Mouse (Mus musculus) intestine, embryonic 15.5 days (tissue): ENCODE data around the gene Hspa4. TPM values are rescaled to one million over a fixed set of nuclear protein-coding genes. Genes with fewer than 3 reads are reported as not detected.
"Not testable (repeated sequence)": the region's sequence is repeated elsewhere in the genome, so short reads cannot be mapped to it uniquely, and the experiment has no call there.

Source experiments
- ATAC-seq: fragments of 200-750 bp; cut with Nextera tagmentation; 2 replicates; pipeline ENCODE4 v1.8.0; 2017; ENCODE audit warnings: moderate TSS enrichment, moderate library complexity
- H3K27ac ChIP-seq: fragments of 300-500 bp; sonication (generic); 2 replicates; pipeline ENCODE4 v1.5.1; 2015; ENCODE audit warnings: mild to moderate bottlenecking, inconsistent platforms
- H3K27me3 ChIP-seq: fragments of 300-500 bp; sonication (generic); replicated peaks from 2 replicates; pipeline ENCODE4 v1.6.1; 2015; ENCODE audit warnings: inconsistent platforms
- H3K36me3 ChIP-seq: fragments of 300-500 bp; sonication (generic); 2 replicates; pipeline ENCODE4 v1.6.1; 2015; ENCODE audit warnings: inconsistent platforms
- H3K4me1 ChIP-seq: fragments of 300-500 bp; sonication (generic); replicated peaks from 2 replicates; pipeline ENCODE4 v1.6.1; 2015; ENCODE audit warnings: inconsistent platforms
- H3K4me2 ChIP-seq: fragments of 300-500 bp; sonication (generic); replicated peaks from 2 replicates; pipeline ENCODE4 v1.6.1; 2015; ENCODE audit warnings: mild to moderate bottlenecking, inconsistent platforms
- H3K4me3 ChIP-seq: fragments of 300-500 bp; sonication (generic); replicated peaks from 2 replicates; pipeline ENCODE4 v1.5.1; 2015; ENCODE audit warnings: inconsistent platforms
- H3K9ac ChIP-seq: fragments of 300-500 bp; sonication (generic); 2 replicates; pipeline ENCODE4 v1.6.1; 2015; ENCODE audit warnings: inconsistent platforms
- H3K9me3 ChIP-seq: fragments of 300-500 bp; sonication (generic); 2 replicates; pipeline ENCODE4 v1.6.1; 2016; ENCODE audit warnings: inconsistent platforms
- WGBS: fragments of 180-500 bp; shearing (Covaris S2); methylation state at CpG from one replicate; pipeline ENCODE4 v1.1.7; 2015; 5-methylcytosine and 5-hydroxymethylcytosine counted together
- polyA plus RNA-seq: library from polyadenylated mRNA; unstranded; fragments of >200 nt; fragmentation: Nextera tagmentation; extraction: Ambion mirVana; gene quantifications from 2 replicates; pipeline ENCODE4 v1.2.1, GENCODE M21; 2015

The Hspa4 gene
- polyA plus RNA-seq, 1 experiment from 2014 or later, result 106 TPM

DNA sequence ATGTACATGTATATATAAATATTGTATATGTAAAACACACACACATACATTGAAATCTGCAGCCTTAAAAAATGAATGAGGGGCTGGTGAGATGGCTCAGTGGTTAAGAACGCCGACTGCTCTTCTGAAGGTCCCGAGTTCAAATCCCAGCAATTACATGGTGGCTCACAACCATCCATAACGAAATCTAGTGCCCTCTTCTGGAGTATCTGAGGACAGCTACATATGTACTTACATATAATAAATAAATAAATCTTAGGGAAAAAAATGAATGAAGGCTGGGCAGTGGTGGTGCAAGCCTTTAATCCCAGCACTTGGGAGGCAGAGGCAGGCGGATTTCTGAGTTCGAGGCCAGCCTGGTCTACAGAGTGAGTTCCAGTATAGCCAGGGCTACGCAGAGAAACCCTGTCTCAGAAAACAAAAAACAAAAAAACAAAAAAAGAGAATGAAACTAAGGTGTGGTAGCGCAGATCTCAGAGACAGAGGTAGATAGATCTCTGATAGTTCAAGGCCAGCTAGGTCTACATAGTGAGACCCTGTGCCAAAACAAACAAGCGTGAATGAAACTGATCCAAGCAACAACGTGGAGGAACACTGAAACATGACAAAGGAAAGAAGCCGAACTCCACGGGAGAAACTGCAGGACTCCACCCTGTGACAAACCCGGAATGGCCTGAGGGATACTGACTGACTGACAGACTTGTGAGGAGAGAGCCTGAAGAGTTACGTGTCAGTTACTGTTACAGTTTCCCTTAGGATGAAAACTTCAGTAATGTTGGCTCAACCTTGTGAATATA lies 4.0 kb upstream of the Hspa4 start:
- Histone ChIP-seq H3K27me3 (no peaks in the 10 kb centered on the region), H3K36me3 (no peaks in the 10 kb centered on the region), H3K4me2 (no peak overlapping the region), H3K4me3 (no peak overlapping the region), H3K27ac (no peak overlapping the region), H3K9ac (no peak overlapping the region), H3K4me1 (peaks cover 27% of the 10 kb centered on the region), H3K9me3 (no peaks in the 10 kb centered on the region)
- 87% methylated on average over 14 of the region's 14 CpGs for WGBS
- ATAC-seq, result no peak

DNA sequence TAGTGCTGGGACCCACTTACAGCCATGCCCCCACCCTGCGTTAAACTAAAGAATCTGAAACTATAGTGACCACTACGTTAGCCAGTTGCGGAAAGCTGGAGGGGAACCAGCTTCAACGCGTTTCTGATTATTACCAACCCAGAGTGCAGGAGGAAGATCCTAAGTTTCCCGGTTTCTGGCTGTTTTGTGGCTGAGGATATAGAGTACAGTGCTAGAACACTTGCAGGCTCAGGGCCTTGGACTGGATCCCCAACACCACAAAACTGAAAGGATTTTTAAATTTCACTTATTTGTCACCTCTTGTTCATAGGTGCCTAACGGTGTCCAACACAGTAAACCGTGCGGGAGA lies 884 bp upstream of the Hspa4 start:
- no peak for ATAC-seq
- Histone ChIP-seq H3K27ac (peak overlapping the region; percentile 99), H3K9ac (peak overlapping the region; percentile 98), H3K9me3 (no peaks in the 10 kb centered on the region), H3K4me1 (peaks cover 13% of the 10 kb centered on the region), H3K4me2 (peak overlapping the region; percentile 70), H3K4me3 (peak overlapping the region; percentile 100), H3K36me3 (no peaks in the 10 kb centered on the region), H3K27me3 (no peaks in the 10 kb centered on the region)
- 46% methylated on average over 9 of the region's 9 CpGs for WGBS

DNA sequence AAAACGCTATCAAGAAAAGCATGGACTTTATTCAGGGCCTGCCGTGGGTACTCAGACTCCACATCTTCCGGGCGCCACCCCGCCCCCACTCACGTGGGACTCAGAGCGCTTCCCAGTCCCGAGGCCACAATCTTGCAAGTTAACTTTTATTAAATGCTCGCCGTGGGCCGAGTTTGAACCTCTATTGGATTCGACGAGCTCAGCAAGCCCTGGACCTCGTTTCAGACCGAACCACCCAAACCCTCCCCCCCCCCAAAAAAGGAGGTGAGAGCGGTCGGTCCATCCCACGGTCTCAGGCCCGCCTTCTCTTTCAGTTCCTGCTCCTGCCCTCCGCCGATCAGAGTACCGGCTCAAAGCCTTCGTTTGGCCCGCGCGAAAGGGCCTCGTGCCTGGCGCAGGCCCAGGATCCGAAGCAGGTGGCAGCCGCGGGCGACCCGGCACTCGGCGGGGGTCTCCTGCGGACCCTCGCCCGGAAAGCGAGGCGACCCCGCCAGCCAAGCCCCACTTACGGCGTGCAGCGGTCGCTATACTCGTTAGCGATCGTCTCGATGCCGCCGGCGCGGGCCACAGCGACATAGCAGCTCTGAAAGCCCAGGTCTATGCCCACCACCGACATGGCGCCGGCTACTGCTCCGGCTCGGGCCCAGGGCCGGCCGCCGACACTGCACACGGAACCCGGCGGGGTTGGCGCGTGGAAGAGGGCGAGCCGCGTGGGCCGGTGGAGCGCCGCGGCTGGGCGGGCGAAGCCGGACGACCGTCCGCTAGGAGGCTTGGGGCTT lies 517 bp downstream of the Hspa4 start:
- Histone ChIP-seq H3K27me3 (no peaks in the 10 kb centered on the region), H3K4me2 (peak overlapping the region; percentile 54), H3K4me3 (peak overlapping the region; percentile 100), H3K9me3 (no peaks in the 10 kb centered on the region), H3K4me1 (peaks cover 20% of the 10 kb centered on the region), H3K9ac (peak overlapping the region; percentile 98), H3K36me3 (no peaks in the 10 kb centered on the region), H3K27ac (peak overlapping the region; percentile 99)
- peak; percentile 79 for ATAC-seq
- WGBS, result under 1% methylated on average over 80 of the region's 80 CpGs

DNA sequence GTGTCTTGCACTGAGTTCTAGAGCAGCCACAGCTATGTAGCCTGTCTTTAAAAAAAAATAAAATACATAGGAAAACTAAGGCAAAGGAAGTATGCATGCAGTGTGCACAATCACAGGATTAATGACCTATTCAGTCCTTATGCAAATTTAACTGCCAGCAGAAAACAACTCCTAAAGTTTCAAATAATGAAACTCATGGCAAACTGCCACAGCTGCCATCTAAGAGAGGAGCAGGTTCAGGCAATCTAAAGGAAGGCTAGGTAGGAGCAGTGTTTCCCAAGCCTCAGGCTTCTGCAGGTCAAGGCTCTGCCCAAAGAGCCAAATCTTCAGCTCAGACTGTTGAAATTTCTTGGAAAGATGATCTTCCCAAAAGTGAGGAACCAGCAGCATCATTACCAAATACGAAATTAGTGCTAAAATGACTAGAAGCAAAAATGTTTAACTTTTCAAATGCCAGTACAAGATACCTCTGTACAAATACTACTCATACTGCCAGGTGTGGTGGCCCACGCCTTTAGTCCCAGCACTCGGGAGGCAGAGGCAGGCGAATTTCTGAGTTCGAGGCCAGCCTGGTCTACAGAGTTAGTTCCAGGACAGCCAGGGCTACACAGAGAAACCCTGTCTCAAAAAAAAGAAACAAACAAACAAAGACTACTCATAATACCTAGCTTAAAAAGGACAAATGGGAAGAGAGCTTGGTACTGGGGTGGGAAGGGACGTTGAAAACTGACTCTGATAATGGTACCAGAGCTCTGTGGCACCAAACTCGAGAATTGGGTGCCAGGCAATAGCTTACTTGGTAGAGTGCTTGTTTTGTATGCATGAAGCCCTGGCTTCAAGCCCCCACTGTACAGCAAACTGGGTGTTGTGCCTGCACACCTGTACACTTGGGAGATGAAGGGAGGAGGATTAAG lies 2.1 kb downstream of the Hspa4 start:
- 83% methylated on average over 7 of the region's 7 CpGs for WGBS
- no peak for ATAC-seq
- no peaks in the 10 kb centered on the region for H3K27me3 ChIP-seq
- no peaks in the 10 kb centered on the region for H3K9me3 ChIP-seq
- H3K4me3 ChIP-seq, result peak overlapping the region; percentile 100
- H3K4me2 ChIP-seq, result peak overlapping the region; percentile 54
- peaks cover 20% of the 10 kb centered on the region for H3K4me1 ChIP-seq
- H3K27ac ChIP-seq, result no peak overlapping the region
- H3K9ac ChIP-seq, result no peak overlapping the region
- H3K36me3 ChIP-seq, result no peaks in the 10 kb centered on the region

DNA sequence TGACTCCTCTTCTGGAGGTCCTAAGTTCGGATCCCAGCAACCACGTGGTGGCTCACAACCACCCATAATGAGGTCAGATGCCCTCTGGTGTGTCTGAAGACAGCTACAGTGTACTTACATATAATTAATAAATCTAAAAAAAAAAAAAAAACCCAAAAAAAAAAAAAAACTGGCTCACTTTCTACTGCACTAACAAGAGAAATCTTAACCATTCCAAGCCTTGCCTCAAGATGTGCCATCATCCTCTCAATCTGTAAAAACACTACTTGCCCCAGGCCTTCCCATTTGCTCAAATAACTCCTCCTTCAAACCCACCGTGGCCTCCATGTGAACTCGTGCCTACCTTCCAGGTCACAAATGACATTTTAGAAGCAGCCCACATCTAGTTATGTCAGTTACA lies 3.4 kb downstream of the Hspa4 start:
- Histone ChIP-seq H3K36me3 (peaks cover 3% of the 10 kb centered on the region; the same call in 1 of the 2 replicates), H3K4me3 (no peak overlapping the region), H3K4me1 (peaks cover 20% of the 10 kb centered on the region), H3K27ac (no peak overlapping the region), H3K9ac (no peak overlapping the region), H3K27me3 (no peaks in the 10 kb centered on the region), H3K9me3 (no peaks in the 10 kb centered on the region), H3K4me2 (no peak overlapping the region)
- no peak for ATAC-seq
- WGBS, result 76% methylated on average over 4 of the region's 4 CpGs

DNA sequence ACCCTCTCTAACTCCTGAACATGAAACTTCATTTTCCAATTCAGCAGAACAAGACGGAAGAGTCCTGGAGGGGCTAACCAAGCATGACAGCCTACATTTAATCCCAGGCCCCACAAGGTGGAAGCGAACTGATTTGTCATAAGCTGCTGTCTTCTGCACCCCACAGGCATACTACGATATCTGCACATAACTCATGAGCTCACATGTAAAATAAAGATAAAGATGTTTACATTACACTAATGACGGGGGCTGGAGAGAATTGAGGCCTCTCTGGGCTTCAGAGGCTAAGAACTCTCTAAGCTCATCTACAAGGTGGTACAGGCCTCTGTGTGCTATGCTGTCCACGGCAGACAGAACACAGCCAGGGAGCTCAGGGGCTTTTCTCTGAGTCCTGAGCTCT lies 5.8 kb downstream of the Hspa4 start:
- WGBS, result 62% methylated on average over 5 of the region's 5 CpGs
- Histone ChIP-seq H3K4me1 (peaks cover 12% of the 10 kb centered on the region), H3K9ac (no peak overlapping the region), H3K27me3 (no peaks in the 10 kb centered on the region), H3K27ac (no peak overlapping the region), H3K9me3 (no peaks in the 10 kb centered on the region), H3K4me3 (no peak overlapping the region), H3K36me3 (peaks cover 14% of the 10 kb centered on the region), H3K4me2 (no peak overlapping the region)
- ATAC-seq, result 0 out of 2 replicates have a peak, but pooled peaks have one; percentile 21

DNA sequence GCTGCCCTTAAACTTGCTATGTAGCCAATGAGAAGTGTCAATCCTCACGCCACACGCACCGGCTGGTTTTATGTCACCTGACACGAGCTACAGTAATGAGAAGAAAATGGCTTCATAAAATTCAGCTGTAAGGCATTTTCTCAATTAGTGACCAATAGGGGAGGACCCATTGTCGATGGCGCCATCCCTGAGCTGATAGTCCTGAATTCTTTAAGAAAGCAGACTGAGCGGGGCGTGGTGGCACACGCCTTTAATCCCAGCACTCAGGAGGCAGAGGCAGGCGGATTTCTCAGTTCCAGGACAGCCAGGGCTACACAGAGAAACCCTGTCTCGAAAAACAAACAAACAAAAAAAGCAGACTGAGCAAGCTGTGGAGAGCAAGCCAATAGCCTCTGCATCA lies 9.4 kb downstream of the Hspa4 start:
- Histone ChIP-seq H3K9ac (no peak overlapping the region), H3K36me3 (peaks cover 30% of the 10 kb centered on the region)
- WGBS, result 93% methylated on average over 11 of the region's 11 CpGs

DNA sequence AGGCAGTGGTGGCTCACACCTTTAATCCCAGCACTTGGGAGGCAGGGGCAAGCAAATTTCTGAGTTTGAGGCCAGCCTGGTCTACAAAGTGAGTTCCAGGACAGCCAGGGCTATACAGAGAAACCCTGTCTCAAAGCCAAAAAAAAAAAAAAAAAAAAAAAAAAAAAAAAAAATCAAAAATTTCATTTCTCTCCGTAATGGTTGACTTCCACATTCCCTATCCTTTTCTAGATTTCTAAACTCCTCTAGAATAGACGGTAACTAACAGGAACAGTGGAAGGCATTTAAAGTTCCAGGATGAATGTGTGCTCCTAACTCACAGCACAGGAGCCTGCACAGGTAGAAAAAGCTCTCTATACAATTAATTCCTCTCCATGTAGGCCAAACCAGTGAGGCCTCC lies 10.1 kb downstream of the Hspa4 start:
- H3K36me3 ChIP-seq, result peaks cover 33% of the 10 kb centered on the region
- ATAC-seq, H3K27ac ChIP-seq, H3K4me3 ChIP-seq, H3K4me1 ChIP-seq, H3K9me3 ChIP-seq, H3K4me2 ChIP-seq, H3K27me3 ChIP-seq, H3K9ac ChIP-seq: not testable (repeated sequence)
- 89% methylated on average over 2 of the region's 2 CpGs for WGBS

More for the DNA sequence above, 9.4 kb downstream of the Hspa4 start:
- H3K4me1 ChIP-seq, result 0 out of 2 replicates have a peak, but pooled peaks cover 7% of the 10 kb centered on the region
- ATAC-seq, result no peak
- no peak overlapping the region for H3K27ac ChIP-seq
- no peak overlapping the region for H3K4me3 ChIP-seq
- H3K4me2 ChIP-seq, result no peak overlapping the region
- H3K27me3 ChIP-seq, result no peaks in the 10 kb centered on the region
- H3K9me3 ChIP-seq, result no peaks in the 10 kb centered on the region

DNA sequence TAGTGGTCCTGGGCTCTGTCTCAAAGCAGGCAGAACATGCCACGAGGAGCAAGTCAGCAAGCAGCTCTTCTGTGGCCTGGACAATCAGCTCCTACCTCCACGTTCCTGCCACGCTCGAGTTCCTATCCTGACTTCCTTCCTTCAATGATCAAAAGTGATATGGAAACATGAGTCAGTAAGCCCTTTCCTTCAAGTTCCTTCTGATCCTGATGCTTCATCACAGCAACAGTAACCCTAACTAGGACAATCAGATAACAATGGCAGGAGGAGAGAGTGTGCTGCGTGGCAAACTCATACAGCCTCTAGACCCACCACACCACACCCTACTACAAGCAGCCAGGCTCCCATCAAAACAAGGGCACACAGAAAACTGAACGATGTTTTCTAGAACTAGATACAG lies 14.4 kb downstream of the Hspa4 start:
- H3K36me3 ChIP-seq, result peaks cover 38% of the 10 kb centered on the region
- no peak for ATAC-seq

DNA sequence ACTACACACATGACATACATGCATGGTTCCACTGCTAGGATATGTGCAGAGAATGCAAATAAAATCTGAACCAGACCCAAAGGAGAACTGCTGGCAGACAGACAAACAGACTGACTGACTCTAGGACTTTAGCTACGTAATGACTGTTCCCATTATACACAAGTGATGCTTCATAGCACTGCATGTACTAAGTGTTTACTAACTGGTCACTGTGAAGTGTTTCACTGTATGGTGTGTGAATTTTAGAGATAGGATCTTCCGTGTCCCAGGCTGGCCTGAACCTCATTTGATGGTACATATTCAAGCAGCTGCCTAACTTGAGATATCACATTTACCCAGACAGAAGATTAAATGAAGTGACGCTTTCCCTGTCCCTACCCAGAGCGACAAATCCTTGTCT lies 21.8 kb downstream of the Hspa4 start:
- H3K4me3 ChIP-seq, result no peak overlapping the region
- 86% methylated on average over 4 of the region's 4 CpGs for WGBS
- no peaks in the 10 kb centered on the region for H3K9me3 ChIP-seq
- H3K4me1 ChIP-seq, result no peaks in the 10 kb centered on the region
- H3K4me2 ChIP-seq, result no peak overlapping the region
- peaks cover 26% of the 10 kb centered on the region for H3K36me3 ChIP-seq
- H3K9ac ChIP-seq, result no peak overlapping the region
- no peak overlapping the region for H3K27ac ChIP-seq
- no peak for ATAC-seq
- H3K27me3 ChIP-seq, result no peaks in the 10 kb centered on the region

More for the DNA sequence above, 14.4 kb downstream of the Hspa4 start:
- Histone ChIP-seq H3K27ac (no peak overlapping the region), H3K4me1 (no peaks in the 10 kb centered on the region), H3K4me3 (no peak overlapping the region), H3K9me3 (no peaks in the 10 kb centered on the region), H3K4me2 (no peak overlapping the region), H3K27me3 (no peaks in the 10 kb centered on the region), H3K9ac (no peak overlapping the region)
- 86% methylated on average over 6 of the region's 6 CpGs for WGBS

DNA sequence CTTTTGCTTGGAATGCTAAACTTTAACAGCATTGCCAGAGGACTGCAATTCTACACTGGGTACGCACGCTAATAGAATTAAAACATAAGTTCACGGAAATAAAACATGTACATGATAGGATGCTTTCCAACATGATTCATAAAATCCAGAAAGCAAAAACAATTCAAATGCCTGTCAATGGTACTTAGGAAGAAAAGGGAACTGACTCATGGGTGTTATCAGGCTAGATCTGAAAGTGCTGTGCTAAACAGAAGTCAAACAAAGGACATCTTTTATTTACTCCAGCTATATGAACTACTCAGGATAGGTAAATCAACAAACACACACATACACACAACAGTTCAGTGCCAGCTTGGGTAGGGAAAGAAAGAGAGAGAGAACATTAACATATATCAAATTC lies 24.9 kb downstream of the Hspa4 start:
- H3K36me3 ChIP-seq, result peaks cover 31% of the 10 kb centered on the region
- 91% methylated on average over 3 of the region's 3 CpGs for WGBS
- no peak overlapping the region for H3K9ac ChIP-seq

DNA sequence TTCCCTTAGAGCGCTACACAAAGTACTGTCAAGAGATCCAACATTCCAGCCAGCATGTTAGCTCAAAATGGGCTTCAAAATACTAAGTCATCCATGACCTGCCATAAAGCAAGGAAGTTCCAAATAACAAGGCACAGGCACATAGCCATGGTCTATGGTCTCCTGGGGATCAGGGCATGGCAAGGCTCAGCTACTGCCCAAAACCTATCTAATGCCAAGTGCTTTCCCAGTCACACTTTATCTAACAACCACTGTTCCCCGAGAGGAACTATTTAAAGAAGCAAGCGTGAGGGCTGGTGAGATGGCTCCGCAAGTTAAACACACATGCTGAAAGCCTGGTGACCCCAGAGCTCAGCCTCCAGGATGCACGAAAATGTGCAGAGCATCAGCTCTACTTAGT lies 26.9 kb downstream of the Hspa4 start:
- no peak overlapping the region for H3K4me3 ChIP-seq
- no peak for ATAC-seq
- 90% methylated on average over 5 of the region's 5 CpGs for WGBS
- no peaks in the 10 kb centered on the region for H3K27me3 ChIP-seq
- H3K4me2 ChIP-seq, result no peak overlapping the region
- no peak overlapping the region for H3K9ac ChIP-seq
- no peaks in the 10 kb centered on the region for H3K9me3 ChIP-seq
- no peak overlapping the region for H3K27ac ChIP-seq
- no peaks in the 10 kb centered on the region; the same call in 1 of the 2 replicates for H3K4me1 ChIP-seq
- H3K36me3 ChIP-seq, result peaks cover 45% of the 10 kb centered on the region

More for the DNA sequence above, 24.9 kb downstream of the Hspa4 start:
- Histone ChIP-seq H3K27me3 (no peaks in the 10 kb centered on the region), H3K9me3 (no peaks in the 10 kb centered on the region), H3K4me3 (no peak overlapping the region), H3K27ac (no peak overlapping the region), H3K4me2 (no peak overlapping the region), H3K4me1 (no peaks in the 10 kb centered on the region; the same call in 1 of the 2 replicates)
- ATAC-seq, result no peak
